ENCODE assay signal across 29 mouse cellular contexts in the genomic region with DNA sequence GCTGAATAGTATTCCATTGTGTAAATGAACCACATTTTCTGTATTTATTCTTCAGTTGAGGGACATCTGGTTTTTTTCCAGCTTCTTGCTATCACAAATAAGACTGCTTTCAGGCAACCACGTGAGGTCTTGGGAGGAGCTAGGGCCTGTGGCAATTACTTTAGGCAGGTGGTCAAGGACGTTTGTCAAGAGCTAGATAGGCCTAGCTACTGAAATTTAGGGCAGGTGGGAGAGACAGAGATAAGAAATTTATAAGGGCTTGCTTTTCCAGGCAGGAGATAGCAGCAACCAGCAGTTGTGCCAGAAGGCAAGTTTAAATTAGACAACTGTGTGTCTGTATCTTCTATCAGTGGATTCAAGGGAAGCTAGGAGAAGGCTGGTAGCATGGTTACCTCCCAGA.
"Had no signal": no experiment of that assay in that cellular context is flagged by ENCODE, and none has a peak within 500 bp of the region (broad histone marks: within the 10 kb centered on the region; RNA-seq: fewer than 3 reads in every experiment).

No protein-coding gene starts in this region.

- H3K4me3 ChIP-seq: left cerebral cortex, adult 2 months; limb, embryonic 12.5 days; limb, embryonic 13.5 days; limb, embryonic 15.5 days; liver, embryonic 12.5 days; liver, embryonic 13.5 days; liver, embryonic 15.5 days; lung, embryonic 15.5 days; megakaryocyte, embryonic 14.5 days; midbrain, embryonic 10.5 days; midbrain, embryonic 12.5 days; midbrain, embryonic 13.5 days; midbrain, embryonic 15.5 days; myocyte; neural tube, embryonic 12.5 days had no signal

- H3K36me3 ChIP-seq: limb, embryonic 12.5 days; limb, embryonic 13.5 days; limb, embryonic 15.5 days; liver, embryonic 12.5 days; liver, embryonic 13.5 days; liver, embryonic 15.5 days; lung, embryonic 15.5 days; midbrain, embryonic 10.5 days; midbrain, embryonic 12.5 days; midbrain, embryonic 13.5 days; midbrain, embryonic 15.5 days; neural tube, embryonic 12.5 days had no signal

- DNase-seq: left cerebral cortex, postnatal 4 days; liver; liver, embryonic 13.5 days; liver, postnatal 0 days; lung, adult 18-20 months; lung, embryonic 14.5 days; lung, postnatal 10 days; lung, postnatal 14 days; lung, postnatal 36 days; lung, postnatal 4 days; midbrain, embryonic 14.5 days had no signal

- H3K9ac ChIP-seq: limb, embryonic 12.5 days; limb, embryonic 13.5 days; limb, embryonic 15.5 days; liver, embryonic 12.5 days; liver, embryonic 13.5 days; liver, embryonic 14.5 days; liver, embryonic 15.5 days; liver, postnatal 0 days; lung, embryonic 14.5 days; lung, embryonic 15.5 days; midbrain, embryonic 12.5 days; midbrain, embryonic 13.5 days; midbrain, embryonic 15.5 days; neural tube, embryonic 12.5 days had no signal

- H3K27me3 ChIP-seq: limb, embryonic 12.5 days; limb, embryonic 13.5 days; limb, embryonic 15.5 days; liver, embryonic 12.5 days; liver, embryonic 13.5 days; liver, embryonic 15.5 days; lung, embryonic 15.5 days; megakaryocyte, embryonic 14.5 days; midbrain, embryonic 12.5 days; midbrain, embryonic 13.5 days; midbrain, embryonic 15.5 days; neural tube, embryonic 12.5 days had no signal

- H3K4me1 ChIP-seq: limb, embryonic 12.5 days; limb, embryonic 13.5 days; limb, embryonic 15.5 days; liver, embryonic 12.5 days; liver, embryonic 13.5 days; liver, embryonic 15.5 days; lung, embryonic 15.5 days; megakaryocyte, embryonic 14.5 days; midbrain, embryonic 10.5 days; midbrain, embryonic 12.5 days; midbrain, embryonic 13.5 days; midbrain, embryonic 15.5 days; neural tube, embryonic 12.5 days had no signal

- H3K27ac ChIP-seq: left cerebral cortex, adult 2 months; limb, embryonic 12.5 days; limb, embryonic 13.5 days; limb, embryonic 15.5 days; liver, embryonic 12.5 days; liver, embryonic 13.5 days; liver, embryonic 14.5 days; liver, embryonic 15.5 days; lung, embryonic 15.5 days; macrophage; midbrain, embryonic 10.5 days; midbrain, embryonic 12.5 days; midbrain, embryonic 13.5 days; midbrain, embryonic 15.5 days; neural tube, embryonic 12.5 days had no signal

- ATAC-seq: liver, embryonic 12.5 days; liver, postnatal 0 days; lung, postnatal 0 days; midbrain, embryonic 13.5 days; midbrain, embryonic 15.5 days; midbrain, embryonic 16.5 days had no signal

- H3K9me3 ChIP-seq: limb, embryonic 12.5 days; limb, embryonic 13.5 days; limb, embryonic 15.5 days; liver, embryonic 12.5 days; liver, embryonic 13.5 days; liver, embryonic 15.5 days; lung, embryonic 15.5 days; megakaryocyte, embryonic 14.5 days; midbrain, embryonic 10.5 days; midbrain, embryonic 12.5 days; midbrain, embryonic 13.5 days; midbrain, embryonic 15.5 days; neural tube, embryonic 12.5 days had no signal
